Mouse (Mus musculus): ENCODE measurements at regions not wholly inside any gene's neighbourhood (a gene's known extent, or its start where the extent isn't known, plus 50 kb on each side); places are given as distances from the start of the nearest gene placed in this dataset.
A peak's percentile ranks its signal among the peaks of the same experiment; 100 is the strongest.

DNA sequence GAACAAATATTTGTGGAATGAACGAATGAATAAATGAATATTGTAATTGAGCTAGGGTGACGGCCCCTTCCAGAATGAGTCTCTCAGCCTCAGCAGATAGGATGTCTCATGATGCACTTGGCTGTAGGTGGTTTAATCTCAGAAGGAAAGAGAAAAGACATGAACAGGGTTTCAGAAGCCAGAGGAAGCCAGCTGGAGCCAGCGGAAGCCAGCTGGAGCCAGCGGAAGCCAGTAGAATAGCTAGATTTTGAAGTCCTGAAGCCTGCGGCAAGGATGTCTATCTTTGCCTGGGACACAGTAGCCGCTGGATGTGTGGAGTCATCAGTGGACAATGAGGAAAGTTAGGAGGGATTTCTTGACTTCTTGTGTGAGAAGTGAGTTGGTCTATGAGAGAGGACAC, 188.3 kb upstream of the Ppp2r3a start:
- DNase-seq = peak; percentile 44

DNA sequence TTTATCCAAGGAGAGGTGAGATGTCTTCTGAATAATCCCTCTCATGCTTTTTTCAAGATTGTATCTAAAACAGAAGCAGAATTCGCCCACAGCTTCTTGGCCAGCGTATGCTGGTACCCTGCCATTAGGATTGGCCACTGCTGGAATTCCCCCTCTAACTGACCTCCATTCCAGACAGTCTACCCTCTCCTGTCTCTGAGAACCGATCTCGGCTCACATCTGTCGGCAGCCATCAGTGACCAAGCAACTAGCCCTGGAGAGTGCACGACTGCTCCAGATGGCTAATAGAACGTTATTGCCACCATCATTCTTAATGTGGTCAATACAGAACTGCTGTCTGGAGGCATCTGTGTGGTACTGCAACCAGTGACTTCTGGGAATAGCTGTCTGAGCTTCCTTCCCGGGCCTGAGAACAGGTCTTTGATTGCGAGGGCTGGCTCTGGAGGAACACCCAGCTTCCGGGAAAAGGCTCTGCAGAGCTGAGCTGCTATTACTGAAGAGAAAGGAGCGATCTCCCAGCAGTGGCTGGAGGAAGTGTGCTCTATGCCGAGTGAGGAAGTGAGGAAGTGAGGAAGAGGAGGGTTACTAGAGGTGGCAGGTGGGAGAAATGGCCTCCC, 187.1 kb upstream of the Ppp2r3a start:
- no peak for DNase-seq

DNA sequence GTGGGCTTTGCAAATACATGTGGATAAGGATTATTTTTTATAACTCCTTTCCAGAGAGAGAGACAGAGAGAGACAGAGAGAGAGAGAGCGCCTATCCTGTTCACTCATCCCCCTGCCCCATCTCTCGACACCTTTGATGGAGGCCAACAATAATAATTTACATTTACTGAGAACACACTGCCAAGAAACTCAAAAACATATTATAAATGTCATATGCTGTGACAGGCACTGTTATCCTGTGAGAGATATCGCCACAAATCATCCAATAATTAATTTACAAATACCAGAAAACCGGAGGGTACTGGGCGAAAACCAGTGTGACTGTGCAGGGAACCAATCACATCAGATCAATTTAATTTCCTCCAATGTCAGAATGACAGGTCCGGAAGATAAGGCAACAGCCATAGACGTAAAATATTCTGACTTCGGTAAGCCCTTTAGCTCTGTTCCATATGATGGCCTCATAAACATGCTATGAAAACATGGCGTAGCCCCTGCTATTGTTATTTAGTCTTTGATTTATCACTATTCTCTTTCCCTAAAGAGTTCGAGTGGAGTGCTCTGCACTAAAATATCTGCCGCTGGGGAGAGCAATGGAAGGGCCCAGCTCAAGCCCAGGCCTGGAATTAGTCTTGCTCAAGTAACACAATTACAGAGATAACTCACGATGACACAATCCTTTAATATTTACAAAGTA, 173.5 kb upstream of the Ppp2r3a start:
- DNase-seq = no peak

DNA sequence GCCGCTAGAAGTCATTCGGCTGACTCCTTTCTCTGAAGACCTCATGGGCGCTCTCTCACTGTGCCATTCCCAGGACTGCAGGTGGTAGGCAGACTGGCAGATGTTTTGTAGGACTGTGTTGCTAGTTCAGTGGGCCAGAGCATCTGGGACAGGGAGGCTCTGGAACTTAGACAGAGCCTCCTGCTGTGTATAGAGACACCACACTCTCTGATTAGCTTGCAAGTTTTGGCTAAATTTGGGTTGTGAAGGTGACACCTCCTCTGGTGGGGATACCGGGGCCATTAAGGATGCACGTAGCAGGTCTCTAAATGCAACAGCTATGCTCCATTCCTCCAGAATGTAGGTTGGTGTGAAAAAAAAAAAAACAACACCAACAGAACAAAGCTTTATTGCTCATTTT, 171.4 kb upstream of the Ppp2r3a start:
- no peak for DNase-seq

- DNase-seq = peak; percentile 33
Measured at GRCm38 (mm10) chr9:101422006-101422405, 170.4 kb upstream of the Ppp2r3a start.

GRCm38 (mm10) chr9:101421136-101421535, 169.5 kb upstream of the Ppp2r3a start:
- no peak for DNase-seq

DNA sequence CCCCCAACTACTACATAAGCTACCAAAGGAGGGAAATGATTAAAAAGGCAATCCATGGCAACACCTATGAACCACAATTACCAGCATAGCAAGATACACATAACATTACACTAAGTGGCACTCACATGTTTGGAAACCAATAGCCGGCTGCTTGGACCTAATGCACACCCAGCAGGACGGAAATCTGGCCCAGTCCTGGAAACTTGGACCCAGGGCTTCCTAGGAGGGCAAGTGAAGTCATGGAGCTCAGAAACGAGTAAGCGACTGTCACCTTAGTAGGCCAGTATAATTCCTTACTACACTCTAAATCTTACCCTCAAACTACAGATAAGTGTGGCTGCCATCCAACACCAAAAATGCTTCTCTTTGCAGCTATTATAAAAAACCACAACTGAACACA, 168.6 kb upstream of the Ppp2r3a start:
- DNase-seq = no peak

DNA sequence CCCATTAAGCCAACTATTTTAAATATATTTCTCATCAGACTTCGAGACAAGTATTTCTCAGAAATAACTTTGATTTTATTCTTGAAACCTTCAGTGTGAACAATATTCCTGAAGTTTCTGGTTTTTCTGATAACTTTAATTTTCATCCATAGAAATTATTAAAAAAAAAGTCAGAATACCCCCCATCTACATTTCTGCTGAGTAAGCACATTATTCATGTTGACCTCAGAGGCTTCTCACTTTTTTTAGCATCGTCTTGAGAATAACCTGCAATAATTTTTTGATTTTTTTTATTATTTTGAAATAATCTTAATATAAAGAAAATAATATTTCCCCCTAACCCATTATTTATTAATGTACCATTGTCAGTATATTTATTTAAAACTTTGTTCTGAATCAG, 166.1 kb upstream of the Ppp2r3a start:
- DNase-seq = no peak

- no peak for DNase-seq
Measured at GRCm38 (mm10) chr9:101416321-101416720, 164.7 kb upstream of the Ppp2r3a start.

GRCm38 (mm10) chr9:101413071-101413633, 161.6 kb upstream of the Ppp2r3a start:
- peak; percentile 7 for DNase-seq

DNA sequence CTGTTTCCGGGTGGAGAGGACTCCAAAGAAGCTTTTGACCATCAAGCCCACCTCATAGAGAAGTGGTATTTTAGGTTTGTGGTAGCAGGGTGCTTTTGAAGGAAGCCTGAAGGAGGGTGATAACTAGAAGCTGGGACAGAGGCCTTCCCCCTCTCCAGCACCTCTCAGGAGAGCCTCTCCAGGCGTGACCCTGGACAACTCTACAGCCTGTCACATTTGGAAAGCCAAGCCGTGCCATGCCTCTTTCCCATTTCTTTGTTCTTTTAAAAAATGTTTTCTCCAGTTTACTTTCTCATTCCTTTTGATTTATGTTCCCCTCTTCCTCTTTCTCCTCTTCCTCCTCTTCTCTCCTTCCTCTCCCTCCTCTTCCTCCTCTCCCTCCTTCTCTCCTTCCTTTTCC, 160.4 kb upstream of the Ppp2r3a start:
- no peak for DNase-seq

GRCm38 (mm10) chr9:101411532-101411880, 159.9 kb upstream of the Ppp2r3a start:
- DNase-seq = peak; percentile 5

DNA sequence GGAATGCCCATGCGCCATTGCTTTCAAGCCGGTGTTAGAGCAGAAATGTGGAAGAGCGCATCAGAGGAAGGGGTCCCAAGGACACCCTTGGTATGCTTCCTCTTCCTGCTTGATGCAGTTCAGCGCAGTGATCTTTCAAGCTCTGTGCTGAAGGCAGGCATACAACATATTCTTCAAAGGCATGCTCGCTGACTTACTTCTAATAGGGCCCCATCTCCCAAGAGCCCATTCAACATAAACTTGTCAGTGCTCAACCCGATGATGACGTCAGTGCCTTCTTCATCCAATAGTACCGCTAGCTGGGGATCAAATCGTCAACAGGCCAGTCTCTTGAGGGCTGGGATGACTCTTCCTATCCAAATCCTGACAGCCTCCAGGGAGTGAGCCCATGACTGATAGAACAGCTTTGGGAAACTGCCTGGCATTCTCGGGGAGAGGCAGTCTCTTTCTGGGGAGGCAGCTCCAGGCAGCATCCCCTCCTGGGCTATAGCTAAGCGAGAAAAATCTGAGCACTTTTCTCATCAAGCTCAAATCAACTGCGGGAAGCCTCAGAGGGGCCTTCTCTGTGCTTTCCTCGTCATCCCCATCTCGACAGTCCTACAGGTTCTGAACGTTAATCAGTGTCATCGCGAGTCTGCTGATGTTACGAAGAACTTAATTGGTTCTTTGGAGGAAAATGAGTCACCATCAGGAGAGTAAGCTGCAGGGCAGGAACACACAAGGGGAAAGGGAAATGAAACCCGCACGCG, 159.4 kb upstream of the Ppp2r3a start:
- peak; percentile 8 for DNase-seq

- DNase-seq = peak; percentile 57
Measured at GRCm38 (mm10) chr9:101410348-101410747, 158.8 kb upstream of the Ppp2r3a start.

DNA sequence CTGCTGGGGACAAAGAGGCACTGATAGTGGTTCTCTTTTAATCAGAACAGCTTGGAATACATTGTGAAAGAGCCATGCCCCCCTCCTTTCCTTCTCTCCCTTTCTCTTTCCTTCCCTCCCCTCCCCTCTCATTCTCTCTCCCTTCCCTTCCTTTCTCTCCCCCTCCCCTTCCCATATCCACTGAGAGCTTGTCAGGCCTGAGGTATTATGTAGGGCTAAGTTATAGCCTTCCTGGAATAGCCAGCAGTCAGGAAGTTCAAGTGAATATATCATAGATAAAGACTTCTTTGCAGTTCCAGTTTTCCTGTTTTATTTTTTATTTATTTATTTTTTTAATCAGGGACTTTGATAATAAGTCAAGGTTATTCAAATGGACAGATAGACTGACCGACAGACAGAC, 156.5 kb upstream of the Ppp2r3a start:
- no peak for DNase-seq

- no peak for DNase-seq
Measured at GRCm38 (mm10) chr9:101407141-101407540, 155.5 kb upstream of the Ppp2r3a start.

DNA sequence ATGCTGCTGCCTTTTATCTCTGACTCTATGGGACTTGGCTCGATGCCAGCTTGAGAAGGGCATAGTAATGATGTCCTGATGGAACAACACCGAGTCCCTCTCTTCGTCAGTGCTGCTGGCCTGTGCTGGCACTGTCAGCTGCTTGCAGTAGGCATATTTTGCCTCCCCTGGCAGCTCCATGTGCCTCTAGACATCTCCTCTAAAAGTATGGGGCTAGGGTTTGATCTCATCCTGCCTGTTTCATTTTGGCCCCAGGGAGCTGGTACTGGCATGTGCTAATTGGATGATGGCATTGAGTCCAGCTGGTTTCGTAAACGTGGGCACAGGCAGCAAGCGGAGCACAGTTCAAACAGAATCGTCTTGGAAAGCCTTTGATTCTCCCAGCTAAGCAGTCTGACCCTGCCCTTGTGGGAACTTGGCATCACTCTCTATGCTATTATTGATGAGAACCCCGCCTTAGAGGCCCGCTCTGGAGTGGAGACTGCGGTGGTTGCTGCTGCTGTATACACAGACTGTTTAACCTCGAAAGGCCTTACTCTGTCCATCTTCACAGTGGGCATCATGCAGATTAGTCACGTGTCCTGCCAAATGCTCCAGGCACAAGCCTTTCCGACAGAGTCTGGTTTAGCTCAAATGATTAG, 153.0 kb upstream of the Ppp2r3a start:
- no peak for DNase-seq

DNA sequence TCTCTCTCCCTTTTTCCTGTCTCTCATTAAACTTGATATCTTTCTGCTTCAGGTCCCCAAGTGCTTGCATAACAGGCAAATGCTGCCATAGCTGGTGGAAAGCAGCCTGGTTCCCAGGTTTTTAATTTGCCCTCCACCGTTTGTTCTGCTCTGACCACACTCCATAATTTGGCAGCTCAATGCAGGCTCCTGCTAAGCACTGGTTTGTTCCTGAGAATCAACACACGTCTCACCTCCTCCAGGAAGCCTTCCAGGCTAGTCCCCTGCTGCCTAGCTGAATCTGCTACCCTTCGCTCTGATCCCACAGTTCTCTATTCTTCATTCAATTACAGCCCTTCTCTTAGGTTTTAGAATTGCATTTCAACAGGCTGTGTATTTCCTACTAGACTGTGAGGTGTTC, 152.4 kb upstream of the Ppp2r3a start:
- peak; percentile 2 for DNase-seq

GRCm38 (mm10) chr9:101402544-101403194, 151.1 kb upstream of the Ppp2r3a start:
- DNase-seq = peak; percentile 4

GRCm38 (mm10) chr9:101401416-101401815, 149.8 kb upstream of the Ppp2r3a start:
- peak; percentile 15 for DNase-seq

GRCm38 (mm10) chr9:101398858-101399257, 147.3 kb upstream of the Ppp2r3a start:
- no peak for DNase-seq

- DNase-seq = no peak
Measured at GRCm38 (mm10) chr9:101369380-101369779, 117.8 kb upstream of the Ppp2r3a start.

GRCm38 (mm10) chr9:101356607-101357006, 105.0 kb upstream of the Ppp2r3a start:
- no peak for DNase-seq
